Mouse (Mus musculus): Measurements from ENCODE around the gene Ablim1.

Gene Ablim1

GRCm38 (mm10) chr19:57099986-57100385 is 214.7 kb downstream of the Ablim1 start:
- no peak for DNase-seq (ENCODE audit: low spot score)

- DNase-seq (ENCODE audit: low spot score): no peak
These were observed 215.7 kb downstream of the Ablim1 start for GRCm38 (mm10) chr19:57099094-57099357.

GRCm38 (mm10) chr19:57098241-57099093 is 216.3 kb downstream of the Ablim1 start:
- DNase-seq (ENCODE audit: low spot score): no peak

- no peak for DNase-seq (ENCODE audit: low spot score)
These were observed 219.4 kb downstream of the Ablim1 start for GRCm38 (mm10) chr19:57095340-57095739.

- DNase-seq (ENCODE audit: low spot score): no peak
These were observed 221.1 kb downstream of the Ablim1 start for GRCm38 (mm10) chr19:57093698-57094004.

GRCm38 (mm10) chr19:57092958-57093697 is 221.6 kb downstream of the Ablim1 start:
- no peak for DNase-seq (ENCODE audit: low spot score)

- no peak for DNase-seq (ENCODE audit: low spot score)
These were observed 223.4 kb downstream of the Ablim1 start for GRCm38 (mm10) chr19:57091278-57091677.

- DNase-seq (ENCODE audit: low spot score): no peak
These were observed 225.8 kb downstream of the Ablim1 start for GRCm38 (mm10) chr19:57088804-57089369.

- DNase-seq (ENCODE audit: low spot score): no peak
These were observed 230.1 kb downstream of the Ablim1 start for GRCm38 (mm10) chr19:57084520-57085166.

- DNase-seq (ENCODE audit: low spot score): no peak
These were observed 230.8 kb downstream of the Ablim1 start for GRCm38 (mm10) chr19:57083887-57084286.

GRCm38 (mm10) chr19:57083183-57083555 is 231.6 kb downstream of the Ablim1 start:
- no peak for DNase-seq (ENCODE audit: low spot score)

- DNase-seq (ENCODE audit: low spot score): no peak
These were observed 232.1 kb downstream of the Ablim1 start for GRCm38 (mm10) chr19:57082454-57083182.

GRCm38 (mm10) chr19:57081536-57081935 is 233.2 kb downstream of the Ablim1 start:
- DNase-seq (ENCODE audit: low spot score): no peak

GRCm38 (mm10) chr19:57079606-57079981 is 235.1 kb downstream of the Ablim1 start:
- DNase-seq (ENCODE audit: low spot score): no peak

GRCm38 (mm10) chr19:57078867-57079605 is 235.7 kb downstream of the Ablim1 start:
- DNase-seq (ENCODE audit: low spot score): no peak

- DNase-seq (ENCODE audit: low spot score): no peak
These were observed 236.7 kb downstream of the Ablim1 start for GRCm38 (mm10) chr19:57077826-57078699.

GRCm38 (mm10) chr19:57073450-57073849 is 241.3 kb downstream of the Ablim1 start:
- DNase-seq (ENCODE audit: low spot score): no peak

GRCm38 (mm10) chr19:57072756-57073155 is 242.0 kb downstream of the Ablim1 start:
- DNase-seq (ENCODE audit: low spot score): no peak

- DNase-seq (ENCODE audit: low spot score): no peak
These were observed 247.6 kb downstream of the Ablim1 start for GRCm38 (mm10) chr19:57067108-57067613.

GRCm38 (mm10) chr19:57066313-57066712 is 248.4 kb downstream of the Ablim1 start:
- DNase-seq (ENCODE audit: low spot score): peak; percentile 7
